Mouse (Mus musculus) cortical plate, adult 2 months (tissue): ENCODE results near the gene Gm9999.

ENCODE experiments used
- CTCF ChIP-seq: fragments of 200-500 bp; IDR thresholded peaks from 2 replicates; pipeline ENCODE4 v1.5.1; 2011; ENCODE audit warnings: mild to moderate bottlenecking, control low read depth, low read length; ENCODE audit not compliant: insufficient read depth; ENCODE audit errors: extremely low read depth
- POLR2A ChIP-seq: fragments of 200-500 bp; IDR thresholded peaks from 2 replicates; pipeline ENCODE4 v1.6.1; 2011; ENCODE audit warnings: mild to moderate bottlenecking, low read length, control low read depth; ENCODE audit not compliant: insufficient read depth; ENCODE audit errors: extremely low read depth

DNA sequence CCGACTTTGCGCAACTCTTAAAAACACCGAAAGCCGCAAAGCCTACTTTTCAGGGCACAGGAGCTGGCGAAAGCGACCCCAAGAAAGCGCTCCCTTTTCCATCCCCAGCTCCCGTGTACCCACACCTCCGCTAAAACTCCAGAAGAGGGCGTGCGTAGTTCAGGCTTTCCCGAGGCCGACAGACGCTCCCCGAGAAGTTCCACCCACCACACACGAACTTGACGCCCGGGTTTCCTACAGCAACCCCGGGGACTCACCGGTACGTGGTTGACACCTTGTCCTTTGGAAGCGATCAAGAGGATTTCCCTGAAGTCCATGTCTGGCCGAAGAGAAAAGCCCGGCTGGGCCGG is 24.4 kb downstream of the Gm9999 start:
- no peak for TF ChIP-seq POLR2A
- TF ChIP-seq CTCF: 0 out of 2 replicates have a peak, but pooled peaks have one; percentile 4
